Mouse (Mus musculus) stomach, embryonic 16.5 days (tissue): ENCODE results near the gene Foxl1. TPM values are rescaled to one million over a fixed set of nuclear protein-coding genes. Genes with fewer than 3 reads are reported as not detected.

Experiments used
- ATAC-seq: fragments of 200-750 bp; cut with Nextera tagmentation; 2 replicates; pipeline ENCODE4 v1.8.0; 2017; ENCODE audit warnings: moderate number of reproducible peaks, moderate TSS enrichment; ENCODE audit not compliant: insufficient read depth, low FRiP score
- H3K27ac ChIP-seq: fragments of 300-500 bp; sonication (generic); 2 replicates; pipeline ENCODE4 v1.5.1; 2014; ENCODE audit warnings: low read length
- H3K27me3 ChIP-seq: fragments of 300-500 bp; sonication (generic); 2 replicates; pipeline ENCODE4 v1.6.1; 2014; ENCODE audit warnings: low read length, control low read depth, mixed read lengths; ENCODE audit not compliant: control insufficient read depth, insufficient read depth
- H3K36me3 ChIP-seq: fragments of 300-500 bp; sonication (generic); 2 replicates; pipeline ENCODE4 v1.6.1; 2014; ENCODE audit warnings: low read length; ENCODE audit not compliant: control insufficient read depth, insufficient read depth
- H3K4me1 ChIP-seq: fragments of 300-500 bp; sonication (generic); 2 replicates; pipeline ENCODE4 v1.6.1; 2014; ENCODE audit warnings: low read length, control low read depth, mixed read lengths; ENCODE audit not compliant: control insufficient read depth, insufficient read depth
- H3K4me2 ChIP-seq: fragments of 300-500 bp; sonication (generic); 2 replicates; pipeline ENCODE4 v1.6.1; 2014; ENCODE audit warnings: low read depth, low read length, mixed read lengths
- H3K4me3 ChIP-seq: fragments of 300-500 bp; sonication (generic); replicated peaks from 2 replicates; pipeline ENCODE4 v1.5.1; 2014; ENCODE audit warnings: mild to moderate bottlenecking, low read length
- H3K9ac ChIP-seq: fragments of 300-500 bp; sonication (generic); 2 replicates; pipeline ENCODE4 v1.6.1; 2014; ENCODE audit warnings: low read length
- H3K9me3 ChIP-seq: fragments of 300-500 bp; sonication (generic); replicated peaks from 2 replicates; pipeline ENCODE4 v1.6.1; 2016; ENCODE audit warnings: low read length, control low read depth; ENCODE audit not compliant: control insufficient read depth
- WGBS: fragments of 180-500 bp; shearing (Covaris S2); extraction: QIAGEN DNeasy Blood & Tissue Kit; methylation state at CpG from one replicate; pipeline ENCODE4 v1.1.7; 2014; 5-methylcytosine and 5-hydroxymethylcytosine counted together
- polyA plus RNA-seq: library from polyadenylated mRNA; unstranded; fragments of >200 nt; fragmentation: Nextera tagmentation; extraction: Ambion mirVana; gene quantifications from 2 replicates; pipeline ENCODE4 v1.2.1, GENCODE M21; 2015

Gene Foxl1
- polyA plus RNA-seq, 1 experiment from 2014 or later = 4.0 TPM

- Histone ChIP-seq H3K9me3 (no peaks in the 10 kb centered on the region), H3K36me3 (no peaks in the 10 kb centered on the region), H3K4me3 (no peak overlapping the region), H3K27me3 (peaks cover 83% of the 10 kb centered on the region), H3K9ac (no peak overlapping the region), H3K4me1 (peaks cover 24% of the 10 kb centered on the region), H3K4me2 (no peak overlapping the region), H3K27ac (no peak overlapping the region)
- WGBS = 47% methylated on average over 17 of the region's 17 CpGs
- no peak for ATAC-seq
These were observed 7.0 kb upstream of the Foxl1 start for GRCm38 (mm10) chr8:121120456-121121419.

DNA sequence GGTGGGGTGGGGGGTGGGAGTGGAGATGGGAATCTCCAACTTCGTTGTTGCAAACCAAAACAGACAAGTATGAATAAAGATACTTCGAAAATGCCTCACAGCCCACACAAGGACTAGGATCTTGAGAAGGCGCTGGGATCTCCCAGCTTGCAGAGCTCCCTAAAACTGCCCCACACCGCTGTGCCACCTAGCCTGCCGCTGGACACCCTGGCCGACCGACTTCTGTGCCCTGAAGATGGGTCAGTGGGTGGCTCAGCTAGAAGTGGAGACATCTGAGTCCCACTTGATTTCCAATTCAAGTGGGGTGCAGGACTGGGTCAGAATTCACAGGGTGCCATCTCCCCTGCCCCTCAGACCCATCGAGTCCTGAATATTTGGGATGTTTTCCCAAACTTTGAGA lies 6.0 kb upstream of the Foxl1 start:
- Histone ChIP-seq H3K4me3 (no peak overlapping the region), H3K9ac (no peak overlapping the region), H3K4me2 (no peak overlapping the region), H3K27me3 (peaks cover 85% of the 10 kb centered on the region), H3K36me3 (no peaks in the 10 kb centered on the region), H3K27ac (no peak overlapping the region), H3K9me3 (no peaks in the 10 kb centered on the region), H3K4me1 (peaks cover 25% of the 10 kb centered on the region)
- 38% methylated on average over 8 of the region's 8 CpGs for WGBS
- ATAC-seq = no peak

DNA sequence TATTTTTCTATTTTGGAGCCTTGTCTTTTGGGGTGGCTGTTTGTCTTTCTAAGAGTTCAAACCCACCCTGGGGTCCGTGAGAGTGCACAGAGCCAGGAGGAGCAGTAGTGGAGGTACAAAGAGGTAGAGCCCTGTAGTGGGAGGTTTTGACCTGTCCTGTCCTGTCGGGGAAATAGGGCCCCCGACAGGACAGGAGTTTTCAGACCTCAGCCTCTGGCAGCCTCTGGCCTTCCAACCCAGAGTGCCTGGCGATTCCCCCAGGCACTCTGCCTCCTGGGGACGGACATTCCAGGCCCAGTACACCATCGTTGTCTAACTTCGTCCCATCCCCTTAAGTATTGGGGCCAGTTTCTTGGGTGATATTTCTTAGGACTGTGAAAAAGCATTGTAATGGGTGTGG lies 5.4 kb upstream of the Foxl1 start:
- Histone ChIP-seq H3K27me3 (peaks cover 84% of the 10 kb centered on the region), H3K4me2 (no peak overlapping the region), H3K36me3 (no peaks in the 10 kb centered on the region), H3K4me1 (peaks cover 21% of the 10 kb centered on the region), H3K4me3 (no peak overlapping the region), H3K9me3 (no peaks in the 10 kb centered on the region), H3K9ac (no peak overlapping the region), H3K27ac (no peak overlapping the region)
- WGBS = 36% methylated on average over 7 of the region's 7 CpGs
- no peak for ATAC-seq

GRCm38 (mm10) chr8:121123113-121123512 lies 4.6 kb upstream of the Foxl1 start:
- Histone ChIP-seq H3K4me2 (no peak overlapping the region), H3K9ac (no peak overlapping the region), H3K9me3 (no peaks in the 10 kb centered on the region), H3K27ac (no peak overlapping the region), H3K36me3 (no peaks in the 10 kb centered on the region), H3K4me3 (no peak overlapping the region), H3K27me3 (peaks cover 84% of the 10 kb centered on the region), H3K4me1 (peaks cover 15% of the 10 kb centered on the region)
- no peak for ATAC-seq
- 61% methylated on average over 2 of the region's 2 CpGs for WGBS

DNA sequence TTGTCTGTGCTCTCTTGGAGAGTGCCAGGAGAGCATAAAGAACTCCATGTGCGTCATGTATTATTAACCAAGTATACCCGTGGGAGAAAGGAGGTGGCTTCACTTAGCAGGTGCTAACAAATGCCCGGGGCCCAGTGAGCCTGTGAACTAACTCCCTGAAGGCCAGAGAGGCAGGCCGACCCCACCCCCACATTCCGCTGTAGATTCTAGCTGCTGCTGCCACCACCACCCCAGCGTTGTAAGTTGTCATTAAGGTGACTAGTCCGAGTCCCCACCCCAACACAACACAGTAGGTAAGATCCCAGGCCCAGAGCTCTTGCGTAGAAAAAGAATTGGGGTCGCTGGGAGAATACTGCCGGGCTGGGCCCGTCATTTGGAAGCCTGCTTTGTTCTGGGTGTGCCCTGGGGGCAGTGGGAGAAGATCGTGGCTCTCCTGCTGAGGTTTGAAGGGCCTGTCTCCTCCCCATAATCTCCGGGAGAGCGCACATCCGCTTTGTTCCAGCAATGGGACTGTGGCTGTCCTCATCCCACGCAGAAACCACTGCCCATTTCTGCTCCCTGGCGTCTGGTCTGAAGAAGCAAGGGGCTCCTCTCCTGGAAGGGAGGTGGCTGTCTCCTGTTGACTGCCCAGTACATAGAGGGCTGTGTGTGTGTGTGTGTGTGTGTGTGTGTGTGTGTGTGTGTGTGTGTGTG lies 3.0 kb upstream of the Foxl1 start:
- peaks cover 86% of the 10 kb centered on the region for H3K27me3 ChIP-seq
- H3K9me3 ChIP-seq = no peaks in the 10 kb centered on the region
- peaks cover 19% of the 10 kb centered on the region for H3K4me1 ChIP-seq
- no peaks in the 10 kb centered on the region for H3K36me3 ChIP-seq
- peak overlapping the region; percentile 67 for H3K4me2 ChIP-seq
- no peak overlapping the region for H3K27ac ChIP-seq
- H3K9ac ChIP-seq = peak overlapping the region; percentile 55; the same call in 1 of the 2 replicates
- no peak overlapping the region for H3K4me3 ChIP-seq
- no peak for ATAC-seq
- 14% methylated on average over 17 of the region's 17 CpGs for WGBS

GRCm38 (mm10) chr8:121125311-121125876 lies 2.3 kb upstream of the Foxl1 start:
- peaks cover 19% of the 10 kb centered on the region for H3K4me1 ChIP-seq
- H3K9me3 ChIP-seq = no peaks in the 10 kb centered on the region
- H3K36me3 ChIP-seq = no peaks in the 10 kb centered on the region
- peak; percentile 77 for ATAC-seq
- peak overlapping the region; percentile 66 for H3K27ac ChIP-seq
- H3K27me3 ChIP-seq = peaks cover 79% of the 10 kb centered on the region
- peak overlapping the region; percentile 55 for H3K9ac ChIP-seq
- under 1% methylated on average over 36 of the region's 36 CpGs for WGBS
- H3K4me2 ChIP-seq = peak overlapping the region; percentile 67
- H3K4me3 ChIP-seq = peak overlapping the region; percentile 44

- 11% methylated on average over 6 of the region's 6 CpGs for WGBS
- Histone ChIP-seq H3K4me1 (peaks cover 19% of the 10 kb centered on the region), H3K27ac (peak overlapping the region; percentile 53), H3K36me3 (no peaks in the 10 kb centered on the region), H3K4me2 (peak overlapping the region; percentile 67), H3K27me3 (peaks cover 76% of the 10 kb centered on the region), H3K4me3 (peak overlapping the region; percentile 44), H3K9ac (no peak overlapping the region), H3K9me3 (no peaks in the 10 kb centered on the region)
- no peak for ATAC-seq
These were observed 1.5 kb upstream of the Foxl1 start for GRCm38 (mm10) chr8:121126191-121126590.

DNA sequence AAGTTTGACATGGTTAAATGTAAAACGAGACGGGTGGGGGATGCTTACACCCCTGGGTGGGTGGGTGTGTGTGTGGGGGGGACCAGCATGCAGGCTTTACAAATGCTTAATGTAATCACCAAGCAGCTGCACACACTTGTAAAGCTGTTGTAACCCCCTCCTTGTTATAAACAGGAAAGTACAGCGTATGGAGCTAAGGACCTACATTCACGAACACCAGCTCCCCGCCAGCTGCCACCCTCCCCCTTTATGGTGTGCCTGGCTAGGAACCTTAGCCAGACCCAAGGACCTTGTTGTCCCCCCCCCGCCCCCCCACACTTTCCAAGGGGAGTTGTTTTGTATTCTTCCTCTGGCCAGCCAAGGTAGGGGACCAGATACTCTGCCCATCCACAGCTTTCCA lies 1.0 kb upstream of the Foxl1 start:
- H3K4me2 ChIP-seq = 0 out of 2 replicates have a peak overlapping the region, but pooled peaks have one; percentile 67
- H3K4me1 ChIP-seq = peaks cover 19% of the 10 kb centered on the region
- H3K4me3 ChIP-seq = peak overlapping the region; percentile 44; the same call in 1 of the 2 replicates
- no peaks in the 10 kb centered on the region for H3K36me3 ChIP-seq
- H3K9ac ChIP-seq = no peak overlapping the region
- H3K27ac ChIP-seq = peak overlapping the region; percentile 53
- ATAC-seq = no peak
- WGBS = 7% methylated on average over 6 of the region's 6 CpGs
- no peaks in the 10 kb centered on the region for H3K9me3 ChIP-seq
- peaks cover 71% of the 10 kb centered on the region for H3K27me3 ChIP-seq
